Mouse (Mus musculus) layer of hippocampus, adult 9-11 months (tissue): ENCODE measurements around the gene Lkaaear1.

Experiments used
- DNase-seq: peaks from one replicate; pipeline ENCODE4 v3.0.0; 2022

The Lkaaear1 gene

GRCm38 (mm10) chr2:181648926-181649325, 49.3 kb downstream of the Lkaaear1 start:
- DNase-seq, result peak; percentile 53
